Mouse (Mus musculus): ENCODE measurements around the gene Bnip3. TPM values are rescaled to one million over a fixed set of nuclear protein-coding genes. Genes with fewer than 3 reads are reported as not detected.

Gene Bnip3
- polyA plus RNA-seq, 1 experiment from 2014 or later = 142 TPM

DNA sequence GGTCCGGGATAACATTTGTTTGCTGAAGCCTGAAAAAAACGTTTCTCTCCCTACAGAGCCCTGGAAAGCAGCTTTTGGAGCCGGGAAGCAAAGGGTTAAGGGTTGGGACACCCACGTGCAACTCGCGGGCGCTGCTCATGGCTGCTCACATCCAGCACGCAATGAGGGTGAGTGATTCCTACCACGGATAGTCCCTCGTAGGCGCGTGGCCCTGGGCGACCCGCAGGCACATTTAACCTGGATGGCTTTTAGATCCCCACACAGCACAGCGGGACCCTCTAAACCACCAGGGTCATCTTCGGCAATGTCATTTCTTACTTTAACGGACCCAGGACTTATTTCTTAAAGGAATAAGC, 30.9 kb upstream of the Bnip3 start:
- H3K36me3 ChIP-seq (ENCODE audit: control insufficient read depth, insufficient read depth, low read length) = no peaks in the 10 kb centered on the region
- peaks cover 3% of the 10 kb centered on the region; the same call in 1 of the 2 replicates for H3K9me3 ChIP-seq (ENCODE audit: control insufficient read depth, low read length)
- H3K27ac ChIP-seq (ENCODE audit: low read depth, low read length) = peak overlapping the region; percentile 84
- ATAC-seq = peak; percentile 88
- H3K4me2 ChIP-seq (ENCODE audit: low read length) = peak overlapping the region; percentile 82
- H3K4me1 ChIP-seq (ENCODE audit: control insufficient read depth, insufficient read depth, low read depth, low read length) = peaks cover 4% of the 10 kb centered on the region; the same call in 1 of the 2 replicates
- peak overlapping the region; percentile 77 for H3K9ac ChIP-seq (ENCODE audit: low read depth, low read length)
- H3K4me3 ChIP-seq (ENCODE audit: low read length) = peak overlapping the region; percentile 69
- WGBS = 0% methylated on average over 17 of the region's 17 CpGs
- H3K27me3 ChIP-seq (replicated peaks; ENCODE audit: control insufficient read depth, insufficient read depth, low read length) = peaks cover 8% of the 10 kb centered on the region

DNA sequence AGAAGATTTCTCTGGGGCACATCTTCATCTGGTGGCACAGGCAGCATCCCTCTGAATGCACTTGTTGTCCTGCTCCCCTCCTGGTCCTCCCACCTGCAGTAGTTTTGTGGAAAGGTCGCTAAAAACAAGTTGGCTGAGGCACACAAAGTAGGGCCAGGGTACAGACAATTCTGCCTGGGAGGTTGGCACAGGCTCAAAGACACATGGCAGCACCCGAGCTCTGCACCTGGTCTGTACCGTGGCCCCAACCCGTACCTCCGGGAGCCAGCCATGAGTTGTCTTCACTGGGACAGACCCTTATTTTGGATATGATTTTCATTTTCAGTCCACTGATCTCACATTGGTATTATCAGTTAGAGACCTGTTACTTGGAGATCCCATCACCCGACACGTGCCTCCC, 29.7 kb upstream of the Bnip3 start:
- Histone ChIP-seq H3K27me3 (replicated peaks; ENCODE audit: control insufficient read depth, insufficient read depth, low read length) (peaks cover 8% of the 10 kb centered on the region), H3K4me2 (ENCODE audit: low read length) (no peak overlapping the region), H3K9me3 (ENCODE audit: control insufficient read depth, low read length) (peaks cover 3% of the 10 kb centered on the region; the same call in 1 of the 2 replicates), H3K4me3 (ENCODE audit: low read length) (no peak overlapping the region), H3K36me3 (ENCODE audit: control insufficient read depth, insufficient read depth, low read length) (no peaks in the 10 kb centered on the region), H3K4me1 (ENCODE audit: control insufficient read depth, insufficient read depth, low read depth, low read length) (peaks cover 4% of the 10 kb centered on the region; the same call in 1 of the 2 replicates), H3K27ac (ENCODE audit: low read depth, low read length) (no peak overlapping the region), H3K9ac (ENCODE audit: low read depth, low read length) (no peak overlapping the region)
- ATAC-seq = no peak
- 76% methylated on average over 7 of the region's 7 CpGs for WGBS

DNA sequence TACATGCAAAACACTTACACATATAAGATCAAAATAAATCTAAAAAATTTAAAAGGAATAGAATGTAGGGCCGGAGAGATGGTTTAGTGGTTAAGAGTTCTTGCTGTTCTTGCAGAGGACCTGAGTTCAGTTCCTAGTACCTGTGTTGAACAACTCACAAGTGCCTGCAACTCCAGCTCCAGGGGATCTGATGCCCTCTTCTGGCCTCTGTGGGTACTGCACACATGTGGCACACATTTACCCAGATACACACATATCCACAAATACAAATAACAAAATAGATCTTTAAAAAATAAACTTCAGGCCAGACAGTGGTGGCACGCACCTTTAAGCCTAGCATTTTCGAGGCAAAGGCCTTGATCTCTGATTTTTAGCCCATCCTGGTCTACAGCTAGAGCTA, 25.2 kb upstream of the Bnip3 start:
- Histone ChIP-seq H3K36me3 (ENCODE audit: control insufficient read depth, insufficient read depth, low read length) (no peaks in the 10 kb centered on the region), H3K9me3 (ENCODE audit: control insufficient read depth, low read length) (peaks cover 3% of the 10 kb centered on the region; the same call in 1 of the 2 replicates), H3K27me3 (replicated peaks; ENCODE audit: control insufficient read depth, insufficient read depth, low read length) (peaks cover 7% of the 10 kb centered on the region), H3K27ac (ENCODE audit: low read depth, low read length) (no peak overlapping the region), H3K9ac (ENCODE audit: low read depth, low read length) (no peak overlapping the region), H3K4me1 (ENCODE audit: control insufficient read depth, insufficient read depth, low read depth, low read length) (no peaks in the 10 kb centered on the region), H3K4me2 (ENCODE audit: low read length) (no peak overlapping the region), H3K4me3 (ENCODE audit: low read length) (no peak overlapping the region)
- no peak for ATAC-seq
- WGBS = 91% methylated on average over 3 of the region's 3 CpGs

DNA sequence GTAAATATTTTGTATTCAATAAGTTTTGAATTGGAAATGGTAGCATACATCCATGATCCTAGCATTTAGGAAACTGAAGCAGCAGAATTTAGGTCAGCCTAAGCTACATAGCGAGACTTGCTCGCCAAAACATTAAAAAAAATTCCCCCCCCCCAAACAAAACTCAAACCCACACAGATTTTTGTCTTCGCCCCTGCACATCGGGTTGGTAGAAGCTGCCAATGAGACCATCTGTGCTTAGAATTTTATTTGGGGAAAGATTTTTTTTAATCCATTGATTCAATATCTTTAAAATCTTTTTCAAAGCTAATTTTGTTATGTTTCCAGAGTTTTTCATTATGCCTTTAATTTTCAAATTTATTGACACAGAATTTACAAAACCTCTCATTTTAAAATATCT, 19.1 kb upstream of the Bnip3 start:
- no peak overlapping the region for H3K27ac ChIP-seq (ENCODE audit: low read depth, low read length)
- H3K36me3 ChIP-seq (ENCODE audit: control insufficient read depth, insufficient read depth, low read length) = no peaks in the 10 kb centered on the region
- no peaks in the 10 kb centered on the region for H3K27me3 ChIP-seq (replicated peaks; ENCODE audit: control insufficient read depth, insufficient read depth, low read length)
- H3K4me1 ChIP-seq (ENCODE audit: control insufficient read depth, insufficient read depth, low read depth, low read length) = no peaks in the 10 kb centered on the region
- H3K4me3 ChIP-seq (ENCODE audit: low read length) = no peak overlapping the region
- H3K4me2 ChIP-seq (ENCODE audit: low read length) = no peak overlapping the region
- WGBS = 91% methylated on average over 4 of the region's 4 CpGs
- H3K9ac ChIP-seq (ENCODE audit: low read depth, low read length) = no peak overlapping the region
- H3K9me3 ChIP-seq (ENCODE audit: control insufficient read depth, low read length) = no peaks in the 10 kb centered on the region
- no peak for ATAC-seq

DNA sequence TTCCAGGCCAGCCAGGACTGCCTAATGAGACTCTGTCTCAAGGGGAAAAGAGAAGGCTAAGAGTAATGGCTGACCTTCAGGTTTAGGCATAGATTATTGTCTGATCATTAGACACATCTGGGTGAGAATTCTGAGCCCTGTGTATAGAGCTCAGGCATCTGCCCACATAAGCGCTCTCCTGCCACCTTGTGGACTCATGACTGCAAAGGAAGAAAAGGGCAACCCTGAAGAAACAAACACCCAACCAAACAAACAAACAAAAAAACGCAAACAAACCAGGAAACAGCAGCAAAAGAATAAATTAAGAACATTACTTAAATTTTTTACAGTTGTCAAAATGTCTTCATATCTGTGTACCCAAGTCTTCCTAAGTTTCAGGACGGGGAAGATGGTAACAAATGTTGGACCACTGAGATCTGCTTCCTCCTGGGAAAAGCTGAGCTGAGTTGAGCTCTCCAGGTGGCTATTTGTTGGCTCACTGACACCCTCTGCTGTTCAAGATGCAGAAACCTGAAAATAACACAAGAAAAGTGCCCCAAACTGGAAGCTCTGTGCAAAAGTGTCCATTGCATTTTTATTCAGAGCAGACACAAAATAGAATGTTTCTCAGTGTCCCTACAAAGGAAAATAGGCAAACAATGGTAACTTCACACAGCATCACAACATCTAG, 14.6 kb upstream of the Bnip3 start:
- WGBS = 7% methylated on average over 3 of the region's 3 CpGs

DNA sequence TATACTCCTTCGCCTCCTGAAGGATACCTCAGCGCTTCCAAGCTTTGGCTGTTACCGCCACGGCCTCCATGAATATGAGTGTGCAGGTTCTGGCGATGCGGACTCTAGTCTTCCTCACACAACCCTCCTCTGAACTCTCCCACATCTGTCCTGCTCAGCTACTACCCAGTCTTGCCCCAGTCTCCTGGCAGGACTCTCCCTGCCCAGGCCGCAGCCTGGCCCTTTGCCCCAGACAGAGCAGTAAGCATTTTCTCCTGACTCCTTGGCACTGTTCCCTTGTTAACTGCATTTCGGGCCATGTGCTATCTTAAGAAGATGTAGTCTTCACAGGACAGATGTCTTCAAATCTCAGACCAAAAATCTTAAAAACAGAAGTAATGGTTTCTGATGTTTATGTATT, 12.3 kb upstream of the Bnip3 start:
- ATAC-seq = no peak
- H3K4me2 ChIP-seq (ENCODE audit: low read length) = no peak overlapping the region

More for the DNA sequence above, 14.6 kb upstream of the Bnip3 start:
- H3K9ac ChIP-seq (ENCODE audit: low read depth, low read length) = no peak overlapping the region
- H3K27me3 ChIP-seq (replicated peaks; ENCODE audit: control insufficient read depth, insufficient read depth, low read length) = no peaks in the 10 kb centered on the region
- no peaks in the 10 kb centered on the region for H3K36me3 ChIP-seq (ENCODE audit: control insufficient read depth, insufficient read depth, low read length)
- no peaks in the 10 kb centered on the region for H3K9me3 ChIP-seq (ENCODE audit: control insufficient read depth, low read length)
- H3K4me2 ChIP-seq (ENCODE audit: low read length) = no peak overlapping the region
- no peak overlapping the region for H3K27ac ChIP-seq (ENCODE audit: low read depth, low read length)
- peaks cover 3% of the 10 kb centered on the region; the same call in 1 of the 2 replicates for H3K4me1 ChIP-seq (ENCODE audit: control insufficient read depth, insufficient read depth, low read depth, low read length)
- no peak overlapping the region for H3K4me3 ChIP-seq (ENCODE audit: low read length)
- ATAC-seq = no peak

DNA sequence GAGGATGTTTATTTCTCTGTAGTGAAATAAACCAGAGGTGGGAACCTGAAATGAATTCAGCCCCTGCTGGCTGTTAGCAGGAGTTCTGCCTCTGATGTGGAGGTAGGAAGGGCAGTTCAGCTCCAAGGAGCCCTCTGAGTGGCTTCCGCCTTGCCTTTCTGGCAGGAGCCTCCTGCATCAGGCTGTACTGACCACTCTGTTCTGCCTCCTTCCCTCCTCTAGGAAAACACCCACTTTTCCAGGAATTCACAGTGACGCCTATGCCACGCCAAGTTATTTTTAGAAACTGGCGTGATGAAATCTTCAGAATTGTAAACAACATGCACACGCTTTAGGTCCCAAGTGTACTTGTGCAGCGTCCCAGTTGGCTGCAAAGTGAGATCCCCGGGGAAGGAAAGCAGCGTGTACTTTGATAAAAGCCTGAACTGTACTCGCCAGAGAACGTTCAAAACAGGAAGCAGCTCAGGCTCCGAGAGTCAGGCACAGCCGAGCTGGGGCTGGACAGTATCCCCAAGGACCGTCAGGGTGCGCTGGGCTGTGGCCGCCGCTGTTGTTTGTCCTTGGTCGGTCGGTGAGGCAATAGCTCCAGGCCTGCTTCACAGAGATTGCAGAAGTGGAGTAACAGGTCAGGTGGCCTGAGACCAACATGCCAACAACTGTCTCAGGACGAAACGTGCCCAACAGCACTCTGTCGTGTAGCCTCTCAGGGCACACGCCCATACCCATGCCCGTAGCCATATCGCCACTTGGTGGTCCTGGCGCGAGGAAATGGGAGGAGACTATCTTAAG, 10.0 kb upstream of the Bnip3 start:
- Histone ChIP-seq H3K27ac (ENCODE audit: low read depth, low read length) (0 out of 2 replicates have a peak overlapping the region, but pooled peaks have one; percentile 44), H3K27me3 (replicated peaks; ENCODE audit: control insufficient read depth, insufficient read depth, low read length) (no peaks in the 10 kb centered on the region), H3K4me2 (ENCODE audit: low read length) (peak overlapping the region; percentile 62), H3K4me3 (ENCODE audit: low read length) (peak overlapping the region; percentile 40), H3K36me3 (ENCODE audit: control insufficient read depth, insufficient read depth, low read length) (no peaks in the 10 kb centered on the region), H3K9me3 (ENCODE audit: control insufficient read depth, low read length) (no peaks in the 10 kb centered on the region), H3K9ac (ENCODE audit: low read depth, low read length) (peak overlapping the region; percentile 46), H3K4me1 (ENCODE audit: control insufficient read depth, insufficient read depth, low read depth, low read length) (peaks cover 3% of the 10 kb centered on the region; the same call in 1 of the 2 replicates)
- peak; percentile 70 for ATAC-seq
- WGBS = 6% methylated on average over 26 of the region's 26 CpGs

More for the DNA sequence above, 12.3 kb upstream of the Bnip3 start:
- Histone ChIP-seq H3K4me3 (ENCODE audit: low read length) (no peak overlapping the region), H3K9me3 (ENCODE audit: control insufficient read depth, low read length) (no peaks in the 10 kb centered on the region), H3K27me3 (replicated peaks; ENCODE audit: control insufficient read depth, insufficient read depth, low read length) (no peaks in the 10 kb centered on the region), H3K36me3 (ENCODE audit: control insufficient read depth, insufficient read depth, low read length) (no peaks in the 10 kb centered on the region), H3K9ac (ENCODE audit: low read depth, low read length) (no peak overlapping the region), H3K4me1 (ENCODE audit: control insufficient read depth, insufficient read depth, low read depth, low read length) (peaks cover 3% of the 10 kb centered on the region; the same call in 1 of the 2 replicates), H3K27ac (ENCODE audit: low read depth, low read length) (no peak overlapping the region)
- 98% methylated on average over 8 of the region's 8 CpGs for WGBS

DNA sequence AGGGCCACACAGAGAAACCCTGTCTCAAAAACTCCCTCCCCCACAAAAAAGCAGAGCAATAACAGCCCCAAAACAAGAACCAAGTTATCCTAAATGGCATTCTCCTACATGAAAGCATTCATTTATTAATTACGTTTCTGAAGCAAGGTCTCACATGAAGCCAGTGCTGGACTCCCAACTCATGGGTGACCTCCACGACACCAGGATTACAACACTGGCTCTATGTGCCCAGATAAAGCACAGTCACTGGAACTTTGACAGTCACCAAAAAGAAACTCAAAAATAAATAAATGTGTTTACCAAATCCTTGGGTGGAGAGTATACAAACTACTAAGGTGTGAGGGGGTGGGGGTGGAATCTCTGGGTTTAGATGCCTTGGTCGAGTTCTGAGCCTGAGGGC, 4.3 kb upstream of the Bnip3 start:
- Histone ChIP-seq H3K4me2 (ENCODE audit: low read length) (no peak overlapping the region), H3K9me3 (ENCODE audit: control insufficient read depth, low read length) (no peaks in the 10 kb centered on the region), H3K27me3 (replicated peaks; ENCODE audit: control insufficient read depth, insufficient read depth, low read length) (no peaks in the 10 kb centered on the region), H3K27ac (ENCODE audit: low read depth, low read length) (no peak overlapping the region), H3K4me1 (ENCODE audit: control insufficient read depth, insufficient read depth, low read depth, low read length) (peaks cover 7% of the 10 kb centered on the region), H3K9ac (ENCODE audit: low read depth, low read length) (no peak overlapping the region), H3K36me3 (ENCODE audit: control insufficient read depth, insufficient read depth, low read length) (no peaks in the 10 kb centered on the region), H3K4me3 (ENCODE audit: low read length) (no peak overlapping the region)
- no peak for ATAC-seq
- WGBS = 80% methylated on average over 3 of the region's 3 CpGs

DNA sequence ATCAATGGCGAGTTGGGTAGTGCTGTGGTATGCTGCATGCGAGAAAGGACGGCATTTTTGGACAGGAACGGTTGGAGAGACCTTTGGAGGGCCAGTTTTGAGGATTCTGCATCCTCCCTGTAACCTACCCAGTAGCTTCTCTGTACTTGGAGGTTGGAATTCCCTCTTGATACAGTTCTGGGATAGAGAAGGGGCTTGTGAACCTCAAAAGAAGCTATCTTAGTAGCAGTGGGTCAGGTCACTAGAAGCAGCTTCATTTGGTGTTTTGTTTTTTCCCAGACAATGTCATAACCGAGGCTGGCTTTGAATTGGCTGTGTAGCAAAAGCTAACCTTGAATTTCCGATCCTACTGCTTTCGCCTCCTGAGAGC, 859 bp upstream of the Bnip3 start:
- Histone ChIP-seq H3K9me3 (ENCODE audit: control insufficient read depth, low read length) (no peaks in the 10 kb centered on the region), H3K9ac (ENCODE audit: low read depth, low read length) (peak overlapping the region; percentile 94), H3K4me1 (ENCODE audit: control insufficient read depth, insufficient read depth, low read depth, low read length) (peaks cover 18% of the 10 kb centered on the region), H3K36me3 (ENCODE audit: control insufficient read depth, insufficient read depth, low read length) (no peaks in the 10 kb centered on the region), H3K4me3 (ENCODE audit: low read length) (peak overlapping the region; percentile 90), H3K4me2 (ENCODE audit: low read length) (peak overlapping the region; percentile 87), H3K27me3 (replicated peaks; ENCODE audit: control insufficient read depth, insufficient read depth, low read length) (no peaks in the 10 kb centered on the region), H3K27ac (ENCODE audit: low read depth, low read length) (peak overlapping the region; percentile 61; the same call in 1 of the 2 replicates)
- ATAC-seq = no peak
- WGBS = 27% methylated on average over 7 of the region's 7 CpGs
